Mouse (Mus musculus) testis, adult 2 months (tissue): ENCODE data around the gene Vmn1r2. TPM values are rescaled to one million over a fixed set of nuclear protein-coding genes. Genes with fewer than 3 reads are reported as not detected.
"Not testable (repeated sequence)": the region's sequence is repeated elsewhere in the genome, so short reads cannot be mapped to it uniquely, and the experiment has no call there.

ENCODE experiments used
- H3K27ac ChIP-seq: fragments of 200-500 bp; 2 replicates; pipeline ENCODE4 v1.5.1; 2012; ENCODE audit warnings: low read depth, low read length; ENCODE audit not compliant: control insufficient read depth, insufficient read depth
- H3K27me3 ChIP-seq: fragments of 200-500 bp; 2 replicates; pipeline ENCODE4 v1.6.1; 2012; ENCODE audit warnings: mild to moderate bottlenecking, low read length, moderate library complexity; ENCODE audit not compliant: control insufficient read depth, insufficient read depth
- H3K36me3 ChIP-seq: fragments of 200-500 bp; 2 replicates; pipeline ENCODE4 v1.6.1; 2012; ENCODE audit warnings: mild to moderate bottlenecking, low read length; ENCODE audit not compliant: control insufficient read depth, insufficient read depth
- H3K4me1 ChIP-seq: fragments of 200-500 bp; 2 replicates; pipeline ENCODE4 v1.6.1; 2012; ENCODE audit warnings: low read length; ENCODE audit not compliant: control insufficient read depth, insufficient read depth
- H3K4me3 ChIP-seq: fragments of 200-500 bp; 2 replicates; pipeline ENCODE4 v1.5.1; 2012; ENCODE audit warnings: low read depth, mild to moderate bottlenecking, low read length, moderate library complexity, mixed read lengths; ENCODE audit not compliant: control insufficient read depth
- CTCF ChIP-seq: fragments of 200-500 bp; IDR thresholded peaks from 2 replicates; pipeline ENCODE4 v1.5.1; 2012; ENCODE audit warnings: low read depth, mild to moderate bottlenecking, inconsistent platforms, low read length, moderate library complexity; ENCODE audit not compliant: control insufficient read depth, insufficient read depth, insufficient replicate concordance
- POLR2A ChIP-seq: fragments of 200-500 bp; IDR thresholded peaks from 2 replicates; pipeline ENCODE4 v1.6.1; 2012; ENCODE audit warnings: low read depth, mild to moderate bottlenecking, inconsistent platforms, low read length, moderate library complexity; ENCODE audit not compliant: control insufficient read depth
- polyA plus RNA-seq: library from polyadenylated mRNA; depleted of rRNA; stranded (reverse); fragments of >200 nt; gene quantifications from 2 replicates; pipeline ENCODE4 v1.2.3, GENCODE M21; 2012; rRNA removed

Gene Vmn1r2
- polyA plus RNA-seq = not detected in 2 replicates

GRCm38 (mm10) chr4:3167020-3167419, at the start of gene Vmn1r2:
Gene Vmn1r2, plus strand, starts transcription at chr4:3167320.
- H3K4me1 ChIP-seq, H3K36me3 ChIP-seq, H3K27me3 ChIP-seq, H3K27ac ChIP-seq, H3K4me3 ChIP-seq: not testable (repeated sequence)

- not testable (repeated sequence) for H3K27me3 ChIP-seq, H3K36me3 ChIP-seq, H3K4me1 ChIP-seq, H3K4me3 ChIP-seq, H3K27ac ChIP-seq
Measured at GRCm38 (mm10) chr4:3147926-3148325, 19.2 kb upstream of the Vmn1r2 start.

GRCm38 (mm10) chr4:3153320-3153719, 13.8 kb upstream of the Vmn1r2 start:
- not testable (repeated sequence) for H3K4me3 ChIP-seq, H3K27ac ChIP-seq, H3K36me3 ChIP-seq, H3K4me1 ChIP-seq, H3K27me3 ChIP-seq

DNA sequence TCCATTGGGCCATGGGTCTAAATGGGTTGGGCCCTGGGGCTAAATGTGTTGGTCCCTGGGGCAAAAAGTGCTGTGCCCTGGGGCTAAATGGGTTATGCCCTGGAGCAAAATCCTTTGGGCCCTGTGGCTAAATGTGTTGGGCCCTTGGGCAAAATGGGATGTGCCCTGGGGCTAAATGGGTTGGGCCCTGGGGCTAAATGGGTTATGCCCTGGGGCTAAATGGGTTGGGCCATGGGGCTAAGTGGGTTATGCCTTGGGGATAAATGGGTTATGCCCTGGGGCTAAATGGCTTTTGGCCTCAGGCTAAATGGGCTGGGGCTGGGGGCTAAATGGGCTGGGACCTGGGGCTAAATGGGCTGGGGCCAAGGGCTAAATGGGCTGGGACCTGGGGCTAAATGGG, 2.7 kb upstream of the Vmn1r2 start:
- not testable (repeated sequence) for H3K27me3 ChIP-seq, H3K4me1 ChIP-seq, H3K36me3 ChIP-seq, H3K27ac ChIP-seq, H3K4me3 ChIP-seq

DNA sequence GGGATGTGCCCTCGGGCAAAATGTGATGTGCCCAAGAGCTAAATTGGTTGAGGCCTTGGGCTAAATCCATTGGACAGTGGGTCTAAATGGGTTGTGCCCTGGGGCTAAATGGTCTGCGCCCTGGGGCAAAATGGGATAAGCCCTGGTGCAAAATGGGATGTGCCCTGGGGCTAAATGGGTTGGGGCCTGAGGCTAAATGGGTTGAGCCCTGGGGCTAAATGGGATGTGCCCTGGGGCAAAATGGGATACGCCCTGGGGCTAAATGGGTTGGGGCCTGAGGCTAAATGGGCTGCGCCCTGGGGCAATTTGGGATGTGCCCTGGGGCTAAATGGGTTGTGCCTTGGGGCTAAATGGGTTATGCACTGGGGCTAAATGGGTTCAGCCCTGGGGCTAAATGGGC, 2.1 kb upstream of the Vmn1r2 start:
- Histone ChIP-seq H3K4me3 (no peak overlapping the region), H3K27ac (no peak overlapping the region), H3K4me1 (no peaks in the 10 kb centered on the region), H3K27me3 (no peaks in the 10 kb centered on the region), H3K36me3 (no peaks in the 10 kb centered on the region)
- no peak for TF ChIP-seq CTCF
- TF ChIP-seq POLR2A = no peak

DNA sequence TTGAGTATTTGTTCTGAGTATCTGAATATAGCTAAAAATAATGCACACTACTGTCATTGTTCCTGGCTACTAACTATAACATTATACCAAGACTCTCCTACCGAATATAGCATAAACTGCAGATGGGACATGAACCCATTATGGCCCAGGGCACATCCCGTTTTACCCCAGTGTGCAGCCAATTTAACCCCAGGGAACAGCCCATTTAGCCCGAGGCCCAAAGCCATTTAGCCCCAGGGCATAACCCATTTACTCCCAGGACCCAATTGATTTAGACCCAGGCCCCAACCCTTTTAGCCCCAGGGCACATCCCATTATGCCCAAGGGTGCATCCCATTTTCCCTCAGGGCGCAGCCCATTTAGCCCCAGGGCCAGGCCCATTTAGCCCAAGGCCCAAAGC, 7.5 kb downstream of the Vmn1r2 start:
- not testable (repeated sequence) for H3K4me1 ChIP-seq, H3K36me3 ChIP-seq, H3K4me3 ChIP-seq, H3K27me3 ChIP-seq, H3K27ac ChIP-seq

GRCm38 (mm10) chr4:3175756-3176155, 8.6 kb downstream of the Vmn1r2 start:
- not testable (repeated sequence) for H3K27me3 ChIP-seq, H3K27ac ChIP-seq, H3K36me3 ChIP-seq, H3K4me3 ChIP-seq, H3K4me1 ChIP-seq

DNA sequence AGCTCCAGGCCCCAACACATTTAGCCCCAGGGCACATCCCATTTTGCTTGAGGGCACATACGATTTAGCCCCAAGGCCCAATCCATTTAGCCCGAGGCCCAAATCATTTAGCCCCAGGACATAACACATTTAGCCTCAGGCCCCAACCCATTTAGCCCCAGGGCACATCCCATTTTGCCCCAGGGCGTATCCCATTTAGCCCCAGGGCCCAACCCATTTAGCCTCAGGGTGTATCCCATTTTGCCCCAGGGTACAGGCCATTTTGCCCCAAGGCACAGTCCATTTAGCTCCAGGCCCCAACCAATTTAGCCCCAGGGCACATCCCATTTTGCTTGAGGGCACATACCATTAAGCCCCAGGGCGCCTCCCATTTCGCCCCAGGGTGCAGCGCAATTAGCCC, 9.1 kb downstream of the Vmn1r2 start:
- not testable (repeated sequence) for H3K4me1 ChIP-seq, H3K36me3 ChIP-seq, H3K27me3 ChIP-seq, H3K4me3 ChIP-seq, H3K27ac ChIP-seq

DNA sequence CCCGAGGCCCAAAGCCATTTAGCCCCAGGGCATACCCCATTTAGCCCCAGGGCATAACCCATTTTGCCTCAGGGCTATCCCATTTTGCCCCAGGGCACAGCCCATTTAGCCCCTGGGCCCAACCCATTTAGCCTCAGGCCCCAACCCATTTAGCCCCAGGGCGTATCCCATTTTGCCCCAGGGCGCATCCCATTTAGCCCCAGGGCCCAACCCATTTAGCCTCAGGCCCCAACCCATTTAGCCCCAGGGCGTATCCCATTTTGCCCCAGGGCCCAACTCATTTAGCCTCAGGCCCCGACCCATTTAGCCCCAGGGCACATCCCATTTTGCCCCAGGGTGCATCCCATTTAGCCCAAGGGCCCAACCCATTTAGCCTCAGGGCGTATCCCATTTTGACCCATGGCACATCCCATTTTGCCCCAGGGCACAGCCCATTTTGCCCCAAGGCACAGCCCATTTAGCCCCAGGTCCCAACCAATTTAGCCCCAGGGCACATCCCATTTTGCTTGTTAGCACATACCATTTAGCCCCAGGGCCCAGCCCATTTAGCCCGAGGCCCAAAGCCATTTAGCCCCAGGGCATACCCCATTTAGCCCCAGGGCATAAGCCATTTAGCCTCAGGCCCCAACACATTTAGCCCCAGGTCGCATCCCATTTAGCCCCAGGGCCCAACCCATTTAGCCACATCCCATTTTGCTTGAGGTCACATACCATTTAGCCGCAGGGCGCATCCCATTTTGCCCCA, 9.8 kb downstream of the Vmn1r2 start:
- H3K36me3 ChIP-seq, H3K27me3 ChIP-seq, H3K4me1 ChIP-seq, H3K4me3 ChIP-seq, H3K27ac ChIP-seq: not testable (repeated sequence)

- H3K36me3 ChIP-seq, H3K4me1 ChIP-seq, H3K4me3 ChIP-seq, H3K27me3 ChIP-seq, H3K27ac ChIP-seq: not testable (repeated sequence)
Measured at GRCm38 (mm10) chr4:3185258-3185657, 18.1 kb downstream of the Vmn1r2 start, which contains the start of gene Vmn1r3. Gene Vmn1r3, minus strand, starts transcription at chr4:3185358.

- not testable (repeated sequence) for H3K4me1 ChIP-seq, H3K4me3 ChIP-seq, H3K36me3 ChIP-seq, H3K27ac ChIP-seq, H3K27me3 ChIP-seq
Measured at GRCm38 (mm10) chr4:3209643-3210217, 42.6 kb downstream of the Vmn1r2 start.

DNA sequence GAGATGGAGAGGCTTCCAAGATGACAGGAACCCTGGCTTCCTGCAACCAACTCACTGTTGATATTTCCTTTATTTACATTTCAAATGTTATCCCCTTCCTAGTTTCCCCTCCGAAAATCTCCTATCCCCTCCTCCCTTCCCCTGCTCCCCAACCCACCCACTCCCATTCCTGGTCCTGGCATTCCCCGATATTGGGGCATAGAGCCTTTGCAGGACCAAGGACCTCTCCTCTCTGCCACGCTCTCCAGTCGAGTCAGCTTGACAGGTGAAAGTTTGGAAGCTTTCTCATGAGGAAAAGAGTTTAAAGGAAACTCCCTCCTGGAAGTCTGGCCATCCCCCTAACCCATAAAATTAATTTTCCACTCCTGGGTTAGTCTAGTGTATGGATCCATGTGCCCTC, 46.2 kb downstream of the Vmn1r2 start:
- H3K4me3 ChIP-seq, H3K4me1 ChIP-seq, H3K36me3 ChIP-seq, H3K27me3 ChIP-seq, H3K27ac ChIP-seq: not testable (repeated sequence)
